Mouse (Mus musculus) T-cell, adult 2 months (primary cell): ENCODE results near the gene Gfod2.

Experiments
- DNase-seq: peaks from one replicate; pipeline ENCODE4 v3.0.0; 2022; ENCODE audit warnings: low spot score

Gene Gfod2

GRCm38 (mm10) chr8:105702731-105703415 is 55.6 kb downstream of the Gfod2 start:
- no peak for DNase-seq

GRCm38 (mm10) chr8:105702001-105702401 is 56.5 kb downstream of the Gfod2 start:
- DNase-seq = no peak

- DNase-seq = peak; percentile 91
These were observed 57.3 kb downstream of the Gfod2 start, which contains the start of the genes Acd and Pard6a for GRCm38 (mm10) chr8:105700966-105701824. Gene Acd (minus strand): TSS chr8:105701102. Gene Pard6a (plus strand): TSS chr8:105701148.

- DNase-seq = peak; percentile 74
These were observed 57.9 kb downstream of the Gfod2 start for GRCm38 (mm10) chr8:105700566-105700965.

GRCm38 (mm10) chr8:105699488-105700215 is 58.8 kb downstream of the Gfod2 start:
- DNase-seq = no peak

GRCm38 (mm10) chr8:105698734-105699133 is 59.7 kb downstream of the Gfod2 start:
- no peak for DNase-seq

GRCm38 (mm10) chr8:105697196-105697780 is 61.2 kb downstream of the Gfod2 start:
- DNase-seq = no peak

GRCm38 (mm10) chr8:105695080-105695780 is 63.2 kb downstream of the Gfod2 start:
- no peak for DNase-seq

- DNase-seq = no peak
These were observed 64.2 kb downstream of the Gfod2 start for GRCm38 (mm10) chr8:105694051-105694799.

GRCm38 (mm10) chr8:105693648-105694047 is 64.8 kb downstream of the Gfod2 start:
- DNase-seq = no peak

- DNase-seq = no peak
These were observed 65.8 kb downstream of the Gfod2 start for GRCm38 (mm10) chr8:105692449-105693182.

GRCm38 (mm10) chr8:105690978-105691377 is 67.5 kb downstream of the Gfod2 start:
- no peak for DNase-seq

GRCm38 (mm10) chr8:105689983-105690360 is 68.5 kb downstream of the Gfod2 start:
- DNase-seq = no peak

GRCm38 (mm10) chr8:105689256-105689982 is 69.0 kb downstream of the Gfod2 start:
- no peak for DNase-seq

- DNase-seq = no peak
These were observed 70.2 kb downstream of the Gfod2 start for GRCm38 (mm10) chr8:105688242-105688752.

- DNase-seq = no peak
These were observed 71.0 kb downstream of the Gfod2 start for GRCm38 (mm10) chr8:105687512-105687911.

- DNase-seq = no peak
These were observed 71.9 kb downstream of the Gfod2 start for GRCm38 (mm10) chr8:105686551-105686950.

GRCm38 (mm10) chr8:105685796-105686308 is 72.6 kb downstream of the Gfod2 start, which contains the start of gene Carmil2:
Gene Carmil2 (plus strand): TSS chr8:105686274.
- DNase-seq = peak; percentile 88

- DNase-seq = no peak
These were observed 73.1 kb downstream of the Gfod2 start for GRCm38 (mm10) chr8:105685325-105685724.
